Mouse (Mus musculus) forebrain, embryonic 16.5 days (tissue): Measurements from ENCODE around the gene Hmcn1. TPM values are rescaled to one million over a fixed set of nuclear protein-coding genes. Genes with fewer than 3 reads are reported as not detected.

Source experiments
- ATAC-seq: fragments of 200-750 bp; cut with Nextera tagmentation; 2 replicates; pipeline ENCODE4 v1.8.0; 2017; ENCODE audit warnings: mild to moderate bottlenecking, moderate library complexity
- H3K27ac ChIP-seq: fragments of 300-500 bp; sonication (generic); 2 replicates; pipeline ENCODE4 v1.5.1; 2014; ENCODE audit warnings: low read length, control low read depth
- H3K27me3 ChIP-seq: fragments of 300-500 bp; sonication (generic); replicated peaks from 2 replicates; pipeline ENCODE4 v1.6.1; 2014; ENCODE audit warnings: low read length; ENCODE audit not compliant: control insufficient read depth, insufficient read depth
- H3K36me3 ChIP-seq: fragments of 300-500 bp; sonication (generic); 2 replicates; pipeline ENCODE4 v1.6.1; 2014; ENCODE audit not compliant: control insufficient read depth, insufficient read depth
- H3K4me1 ChIP-seq: fragments of 300-500 bp; sonication (generic); replicated peaks from 2 replicates; pipeline ENCODE4 v1.6.1; 2014; ENCODE audit warnings: low read length; ENCODE audit not compliant: control insufficient read depth, insufficient read depth
- H3K4me2 ChIP-seq: fragments of 300-500 bp; sonication (generic); 2 replicates; pipeline ENCODE4 v1.6.1; 2014; ENCODE audit warnings: mild to moderate bottlenecking, low read length, control low read depth
- H3K4me3 ChIP-seq: fragments of 300-500 bp; sonication (generic); replicated peaks from 2 replicates; pipeline ENCODE4 v1.5.1; 2014; ENCODE audit warnings: mild to moderate bottlenecking, low read length, control low read depth
- H3K9ac ChIP-seq: fragments of 300-500 bp; sonication (generic); replicated peaks from 2 replicates; pipeline ENCODE4 v1.6.1; 2014; ENCODE audit warnings: low read depth, low read length, control low read depth
- H3K9me3 ChIP-seq: fragments of 300-500 bp; sonication (generic); 2 replicates; pipeline ENCODE4 v1.6.1; 2016; ENCODE audit warnings: low read length; ENCODE audit not compliant: control insufficient read depth
- WGBS: fragments of 180-500 bp; shearing (Covaris S2); extraction: QIAGEN DNeasy Blood & Tissue Kit; methylation state at CpG from one replicate; pipeline ENCODE4 v1.1.7; 2014; 5-methylcytosine and 5-hydroxymethylcytosine counted together
- polyA plus RNA-seq: library from polyadenylated mRNA; unstranded; fragments of >200 nt; fragmentation: Nextera tagmentation; extraction: Ambion mirVana; gene quantifications from 2 replicates; pipeline ENCODE4 v1.2.1, GENCODE M21; 2015

Hmcn1 gene
- polyA plus RNA-seq, 1 experiment from 2014 or later, result 1.3 TPM

GRCm38 (mm10) chr1:150610539-150610938 lies 382.7 kb downstream of the Hmcn1 start:
- ATAC-seq, result no peak
- Histone ChIP-seq H3K4me1 (no peaks in the 10 kb centered on the region), H3K9ac (no peak overlapping the region)

GRCm38 (mm10) chr1:150606173-150606572 lies 387.1 kb downstream of the Hmcn1 start:
- Histone ChIP-seq H3K36me3 (no peaks in the 10 kb centered on the region), H3K9me3 (no peaks in the 10 kb centered on the region), H3K4me2 (no peak overlapping the region), H3K27ac (no peak overlapping the region), H3K9ac (no peak overlapping the region), H3K27me3 (no peaks in the 10 kb centered on the region), H3K4me1 (no peaks in the 10 kb centered on the region), H3K4me3 (no peak overlapping the region)
- no peak for ATAC-seq
- 94% methylated on average over 4 of the region's 4 CpGs for WGBS

More at GRCm38 (mm10) chr1:150610539-150610938, 382.7 kb downstream of the Hmcn1 start:
- no peak overlapping the region for H3K27ac ChIP-seq
- no peak overlapping the region for H3K4me3 ChIP-seq
- 56% methylated on average over 9 of the region's 9 CpGs for WGBS
- H3K27me3 ChIP-seq, result no peaks in the 10 kb centered on the region
- no peaks in the 10 kb centered on the region for H3K9me3 ChIP-seq
- no peak overlapping the region for H3K4me2 ChIP-seq
- no peaks in the 10 kb centered on the region for H3K36me3 ChIP-seq

- Histone ChIP-seq H3K36me3 (no peaks in the 10 kb centered on the region), H3K4me1 (no peaks in the 10 kb centered on the region)
- 94% methylated on average over 13 of the region's 13 CpGs for WGBS
These were observed 399.6 kb downstream of the Hmcn1 start for GRCm38 (mm10) chr1:150593614-150594013.

GRCm38 (mm10) chr1:150591253-150591652 lies 402.0 kb downstream of the Hmcn1 start:
- Histone ChIP-seq H3K4me2 (no peak overlapping the region), H3K9me3 (no peaks in the 10 kb centered on the region), H3K4me1 (no peaks in the 10 kb centered on the region), H3K27ac (no peak overlapping the region), H3K36me3 (no peaks in the 10 kb centered on the region), H3K4me3 (no peak overlapping the region), H3K27me3 (no peaks in the 10 kb centered on the region), H3K9ac (no peak overlapping the region)
- WGBS, result 34% methylated on average over 2 of the region's 2 CpGs
- peak; percentile 31; the same call in 1 of the 2 replicates for ATAC-seq

More at GRCm38 (mm10) chr1:150593614-150594013, 399.6 kb downstream of the Hmcn1 start:
- Histone ChIP-seq H3K4me2 (no peak overlapping the region), H3K9me3 (no peaks in the 10 kb centered on the region), H3K27ac (no peak overlapping the region), H3K27me3 (no peaks in the 10 kb centered on the region), H3K4me3 (no peak overlapping the region), H3K9ac (no peak overlapping the region)
- ATAC-seq, result no peak

- ATAC-seq, result no peak
- H3K36me3 ChIP-seq, result no peaks in the 10 kb centered on the region
- H3K9ac ChIP-seq, result no peak overlapping the region
These were observed 405.8 kb downstream of the Hmcn1 start for GRCm38 (mm10) chr1:150587410-150587809.

GRCm38 (mm10) chr1:150584477-150584876 lies 408.8 kb downstream of the Hmcn1 start:
- no peak overlapping the region for H3K4me3 ChIP-seq
- no peak overlapping the region for H3K27ac ChIP-seq
- H3K27me3 ChIP-seq, result no peaks in the 10 kb centered on the region
- H3K4me1 ChIP-seq, result no peaks in the 10 kb centered on the region; the same call in 1 of the 2 replicates
- ATAC-seq, result no peak
- no peaks in the 10 kb centered on the region for H3K9me3 ChIP-seq
- no peaks in the 10 kb centered on the region for H3K36me3 ChIP-seq
- H3K4me2 ChIP-seq, result no peak overlapping the region
- H3K9ac ChIP-seq, result no peak overlapping the region
- 87% methylated on average over 2 of the region's 2 CpGs for WGBS

More at GRCm38 (mm10) chr1:150587410-150587809, 405.8 kb downstream of the Hmcn1 start:
- Histone ChIP-seq H3K27me3 (no peaks in the 10 kb centered on the region), H3K4me1 (no peaks in the 10 kb centered on the region; the same call in 1 of the 2 replicates), H3K9me3 (no peaks in the 10 kb centered on the region), H3K4me2 (no peak overlapping the region), H3K27ac (no peak overlapping the region), H3K4me3 (no peak overlapping the region)

DNA sequence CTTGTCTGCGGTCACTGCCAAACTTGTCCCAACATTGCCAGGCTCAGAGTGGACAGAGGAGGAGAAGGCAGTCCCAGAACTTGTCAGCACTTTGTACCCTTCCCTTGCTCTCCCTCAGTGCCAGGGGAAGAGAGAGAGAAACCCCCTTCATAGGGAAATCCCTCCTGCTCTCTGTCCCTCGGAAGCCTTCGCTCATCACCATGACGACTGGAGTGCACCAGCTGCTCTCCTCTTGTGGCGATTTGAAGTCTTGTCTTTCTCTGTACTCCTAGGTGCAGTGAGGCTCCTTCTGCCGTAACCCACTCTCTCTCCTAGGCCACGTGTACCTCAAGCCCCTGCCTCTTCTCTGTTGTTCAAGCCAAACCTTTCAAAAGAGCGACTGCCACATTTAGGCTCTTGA lies 409.5 kb downstream of the Hmcn1 start:
- H3K4me2 ChIP-seq, result no peak overlapping the region

DNA sequence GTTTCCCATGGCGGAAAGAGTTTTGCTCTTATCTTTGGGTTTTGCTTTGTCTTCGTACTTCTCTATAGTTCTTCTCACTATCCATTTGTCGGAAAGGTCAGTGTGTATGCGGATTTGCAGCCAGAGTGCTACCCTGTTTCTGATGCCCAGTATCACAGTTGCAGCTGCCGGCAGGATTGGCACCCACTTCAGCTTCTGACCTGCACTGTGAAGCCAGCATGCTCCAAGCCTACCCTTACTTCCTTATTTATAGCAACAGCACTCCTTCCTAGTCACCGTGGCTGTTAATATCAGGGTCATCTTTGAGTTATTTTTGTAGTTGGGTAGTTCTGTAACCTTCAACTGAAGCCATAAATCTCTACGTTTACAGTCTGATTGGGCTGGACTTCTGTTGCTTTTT lies 412.7 kb downstream of the Hmcn1 start:
- no peak for ATAC-seq
- H3K9me3 ChIP-seq, result no peaks in the 10 kb centered on the region
- WGBS, result 94% methylated on average over 7 of the region's 7 CpGs
- H3K4me2 ChIP-seq, result no peak overlapping the region
- H3K27me3 ChIP-seq, result no peaks in the 10 kb centered on the region
- H3K4me3 ChIP-seq, result no peak overlapping the region
- no peak overlapping the region for H3K9ac ChIP-seq
- no peaks in the 10 kb centered on the region; the same call in 1 of the 2 replicates for H3K4me1 ChIP-seq
- no peaks in the 10 kb centered on the region for H3K36me3 ChIP-seq
- H3K27ac ChIP-seq, result no peak overlapping the region

More for the DNA sequence above, 409.5 kb downstream of the Hmcn1 start:
- WGBS, result 32% methylated on average over 8 of the region's 8 CpGs
- Histone ChIP-seq H3K27me3 (no peaks in the 10 kb centered on the region), H3K4me1 (no peaks in the 10 kb centered on the region; the same call in 1 of the 2 replicates), H3K4me3 (no peak overlapping the region), H3K36me3 (no peaks in the 10 kb centered on the region), H3K27ac (no peak overlapping the region), H3K9ac (no peak overlapping the region), H3K9me3 (no peaks in the 10 kb centered on the region)
- ATAC-seq, result peak; percentile 71

GRCm38 (mm10) chr1:150573407-150573806 lies 419.8 kb downstream of the Hmcn1 start:
- ATAC-seq, result peak; percentile 35
- 62% methylated on average over 8 of the region's 8 CpGs for WGBS
- no peak overlapping the region for H3K9ac ChIP-seq
- no peaks in the 10 kb centered on the region; the same call in 1 of the 2 replicates for H3K4me1 ChIP-seq
- H3K4me3 ChIP-seq, result no peak overlapping the region
- no peak overlapping the region for H3K27ac ChIP-seq
- H3K9me3 ChIP-seq, result no peaks in the 10 kb centered on the region
- no peak overlapping the region for H3K4me2 ChIP-seq
- H3K27me3 ChIP-seq, result no peaks in the 10 kb centered on the region
- H3K36me3 ChIP-seq, result no peaks in the 10 kb centered on the region
